Mouse (Mus musculus) skeletal muscle tissue, adult 2 months (tissue): ENCODE measurements around the gene Sult1e1.

Experiments used
- DNase-seq: peaks from one replicate; pipeline ENCODE4 v3.0.0-alpha.2; 2012; ENCODE audit warnings: low read depth, low spot score

Sult1e1 gene

DNA sequence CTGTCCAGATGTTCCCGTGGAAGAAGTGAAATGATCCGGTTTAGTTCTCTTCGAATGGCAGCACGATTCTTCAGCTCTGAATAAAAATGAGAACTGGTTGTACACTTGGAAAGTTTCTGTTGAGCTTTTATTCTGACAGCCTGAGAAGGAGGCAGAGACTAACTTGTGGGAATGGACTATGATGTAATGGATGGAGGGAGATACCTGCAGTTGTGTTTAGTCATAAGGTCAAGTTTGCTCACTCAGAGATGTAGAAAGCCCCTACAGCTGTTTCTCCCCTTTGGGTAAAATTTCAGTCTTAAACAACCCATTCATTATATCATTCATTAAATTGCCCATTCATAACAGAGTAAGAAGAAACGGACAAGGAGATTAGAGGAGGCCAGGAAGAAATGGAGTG is at the start of gene Sult1e1:
Sult1e1 (minus strand) TSS at position 101 of the 400 bp plus-strand sequence.
- DNase-seq = no peak

DNA sequence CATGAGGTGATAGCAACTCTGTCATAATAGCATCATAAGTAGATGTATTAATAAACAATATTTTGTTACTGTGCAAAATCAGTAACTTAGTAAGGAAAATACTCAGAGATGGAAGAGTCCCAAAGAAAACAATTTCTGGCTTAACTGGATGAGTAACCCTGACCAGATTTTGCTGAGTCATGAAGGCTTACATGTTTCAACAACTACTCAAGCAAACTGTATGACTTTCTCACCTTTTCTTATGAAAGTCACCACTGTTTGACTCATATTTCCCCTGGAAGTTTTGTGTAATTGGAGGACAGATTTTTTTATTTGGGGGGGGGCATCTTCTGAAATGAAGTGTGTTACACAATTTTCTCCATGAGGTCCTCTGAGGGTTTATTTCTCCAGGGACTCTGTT is 31.3 kb upstream of the Sult1e1 start:
- DNase-seq = no peak

DNA sequence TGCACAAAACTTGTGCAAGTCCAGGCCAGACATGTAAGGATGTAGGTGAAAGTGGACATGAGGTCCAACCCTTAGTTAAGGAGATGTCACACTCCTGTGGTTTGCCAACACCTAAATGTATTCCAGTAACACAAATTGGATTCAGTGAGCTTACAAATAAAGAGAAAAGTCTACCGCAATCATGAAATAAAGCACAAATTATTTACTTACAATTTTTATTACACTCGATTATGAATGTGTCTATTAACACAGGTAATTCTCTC is 23.7 kb upstream of the Sult1e1 start:
- DNase-seq = no peak

DNA sequence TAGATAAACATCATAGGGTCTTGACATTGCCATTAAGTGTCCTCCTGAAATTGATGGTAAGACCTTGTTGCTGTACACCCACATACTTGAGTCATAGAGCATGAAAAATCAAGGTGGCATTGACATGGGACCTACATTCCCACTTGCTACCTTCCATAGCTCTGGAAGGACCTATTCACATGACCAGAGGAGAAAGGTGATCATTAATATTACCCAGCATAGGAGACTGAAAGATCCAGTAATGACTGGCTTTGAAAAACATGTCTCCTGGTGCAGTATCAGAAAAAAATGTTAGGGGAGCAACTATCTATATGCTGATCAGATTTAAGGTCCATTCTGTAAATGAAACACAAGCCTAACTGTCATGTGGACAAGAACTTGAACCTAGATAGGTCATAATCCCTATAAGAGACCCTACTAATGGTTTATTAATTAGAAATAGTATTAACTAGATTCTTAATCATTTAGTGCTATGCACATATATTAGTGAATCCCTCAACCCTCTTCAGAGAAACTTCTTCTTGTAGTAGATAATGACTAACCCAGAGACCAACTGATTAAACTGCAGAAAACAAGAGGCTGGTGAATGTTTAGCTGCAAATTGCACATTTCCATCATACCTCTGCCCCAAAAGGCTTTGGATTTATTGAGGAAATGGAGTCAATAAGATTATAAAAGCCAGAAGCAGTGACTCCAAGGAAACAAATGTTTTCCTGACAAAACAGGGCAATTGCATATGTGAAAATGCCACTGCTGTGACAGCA is 23.2 kb upstream of the Sult1e1 start:
- no peak for DNase-seq

DNA sequence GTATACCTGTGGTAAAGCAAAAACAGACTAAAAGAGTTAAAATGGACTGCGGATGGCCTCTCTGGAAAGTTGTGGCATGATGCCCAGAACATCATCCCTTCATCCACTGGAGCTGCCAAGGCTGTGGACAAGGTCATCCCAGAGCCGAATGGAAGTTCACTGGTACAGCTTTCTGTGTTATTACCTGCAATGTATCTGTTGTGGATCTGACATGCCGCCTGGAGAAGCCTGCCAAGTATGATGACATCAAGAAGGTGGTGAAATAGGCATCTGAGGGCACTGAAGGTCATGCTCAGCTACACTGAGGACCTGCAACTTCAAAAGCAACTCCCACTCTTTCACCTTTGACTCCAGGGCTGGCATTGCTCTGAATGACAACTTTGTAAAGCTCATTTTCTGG is 9.6 kb upstream of the Sult1e1 start:
- no peak for DNase-seq

DNA sequence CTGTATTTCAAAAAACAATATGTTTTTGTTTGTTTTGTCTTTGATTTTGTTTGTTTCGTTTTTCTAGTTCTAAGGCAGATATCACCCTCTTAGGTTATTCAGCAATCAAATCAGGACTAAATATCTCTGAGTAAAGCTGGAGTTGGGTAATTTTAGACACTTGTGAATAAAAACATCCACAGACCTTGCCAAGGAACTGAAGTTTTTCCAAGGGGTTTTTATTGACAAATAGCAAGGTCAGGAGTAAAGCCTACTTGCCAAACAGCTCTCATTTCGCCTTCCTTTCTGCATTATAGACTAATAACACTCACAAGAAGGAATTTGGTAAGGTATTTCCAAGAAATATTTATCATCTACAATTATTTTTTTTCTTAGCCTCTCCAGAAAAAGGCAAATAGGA is 6.5 kb upstream of the Sult1e1 start:
- DNase-seq = peak; percentile 27

DNA sequence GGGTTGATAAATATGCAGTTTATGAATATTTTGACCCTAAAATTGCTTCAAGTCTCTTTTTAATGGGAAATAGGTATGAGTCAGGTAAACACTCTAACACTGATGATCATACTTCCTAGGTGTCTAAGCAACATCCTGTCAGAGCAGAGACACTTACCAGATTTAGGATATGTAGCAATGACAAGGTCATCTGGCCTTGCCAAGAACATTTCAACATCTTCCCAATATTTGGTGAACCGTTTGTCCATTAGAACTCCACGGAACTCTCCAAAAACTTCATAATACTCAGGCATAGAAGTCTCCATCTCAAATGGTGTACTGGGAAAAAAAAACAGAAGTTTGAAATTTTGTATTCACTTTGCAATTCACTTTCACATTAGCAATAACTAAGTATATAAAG is 1.5 kb downstream of the Sult1e1 start:
- no peak for DNase-seq

DNA sequence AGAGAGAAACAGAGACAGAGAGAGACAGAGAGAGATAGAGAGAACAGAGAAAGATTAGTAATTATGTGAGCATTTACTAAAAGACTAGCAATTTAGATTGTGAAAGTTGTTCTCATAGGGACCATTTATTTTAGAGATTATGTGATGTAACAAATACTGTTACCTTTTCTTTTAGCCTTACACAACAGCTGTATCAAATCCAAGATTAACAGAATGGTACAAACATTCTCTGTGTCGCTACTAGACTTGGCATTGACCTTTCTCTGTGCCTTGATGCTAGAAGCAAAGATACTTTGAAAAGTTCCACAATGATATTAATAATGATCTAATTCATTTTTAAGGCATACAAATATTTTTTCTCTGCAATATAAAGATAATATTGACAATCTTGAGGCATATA is 11.0 kb downstream of the Sult1e1 start:
- DNase-seq = no peak

DNA sequence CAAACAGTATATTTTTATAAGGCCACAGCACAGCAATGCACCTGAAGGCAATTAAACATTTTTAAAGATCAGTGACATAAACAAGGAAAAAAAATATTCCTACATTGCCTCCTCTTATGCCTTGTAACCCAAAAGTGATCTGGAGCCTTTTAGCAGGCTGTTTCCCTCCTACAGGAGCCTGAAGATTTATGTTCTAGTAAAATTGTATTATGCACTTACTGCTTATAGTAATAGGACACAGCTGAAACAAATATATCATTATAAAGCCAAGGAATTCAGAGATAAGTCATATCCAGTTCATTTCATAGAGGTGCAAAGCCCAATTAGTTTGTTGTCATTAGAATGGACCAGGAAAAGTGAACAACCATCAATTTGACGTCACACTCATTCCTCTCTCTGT is 17.2 kb downstream of the Sult1e1 start:
- DNase-seq = no peak

DNA sequence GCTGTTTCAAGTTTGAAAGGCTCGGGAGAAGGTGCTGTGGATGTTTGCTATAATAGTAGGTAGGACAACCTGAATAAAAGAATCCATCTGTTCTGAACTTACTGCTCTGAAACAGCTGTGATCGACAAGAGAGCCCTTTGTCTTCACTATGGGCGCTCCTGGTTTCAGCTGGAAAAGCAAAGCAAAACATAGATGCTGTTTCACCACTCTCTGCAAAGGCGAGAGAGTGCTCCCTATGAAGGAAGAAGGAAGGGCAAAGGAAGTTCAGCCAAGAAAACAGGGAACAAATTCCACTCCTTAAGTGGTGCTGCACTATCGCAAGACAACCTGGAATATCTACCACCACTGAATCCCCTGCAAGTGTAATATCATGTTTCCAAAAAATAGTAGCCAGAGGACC is 17.9 kb downstream of the Sult1e1 start:
- DNase-seq = peak; percentile 4

DNA sequence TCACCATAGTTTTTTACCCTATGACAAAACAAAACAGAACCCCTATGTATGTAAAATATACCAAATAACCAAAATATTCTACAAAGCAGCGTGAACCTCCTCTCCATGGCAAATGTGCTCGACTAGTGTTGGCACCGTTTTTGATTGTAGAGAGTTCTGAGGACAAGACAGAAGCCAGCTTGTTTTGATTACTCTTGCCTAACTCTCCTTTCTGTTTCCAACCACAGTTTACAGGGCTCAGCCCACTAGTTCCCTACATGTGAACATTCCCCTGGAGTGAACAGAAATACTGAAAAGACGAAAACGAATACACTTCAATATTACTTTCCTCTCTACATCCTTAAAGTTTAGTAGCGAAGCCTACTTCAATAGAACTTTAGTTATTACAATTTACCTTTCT is 18.6 kb downstream of the Sult1e1 start:
- DNase-seq = peak; percentile 10

DNA sequence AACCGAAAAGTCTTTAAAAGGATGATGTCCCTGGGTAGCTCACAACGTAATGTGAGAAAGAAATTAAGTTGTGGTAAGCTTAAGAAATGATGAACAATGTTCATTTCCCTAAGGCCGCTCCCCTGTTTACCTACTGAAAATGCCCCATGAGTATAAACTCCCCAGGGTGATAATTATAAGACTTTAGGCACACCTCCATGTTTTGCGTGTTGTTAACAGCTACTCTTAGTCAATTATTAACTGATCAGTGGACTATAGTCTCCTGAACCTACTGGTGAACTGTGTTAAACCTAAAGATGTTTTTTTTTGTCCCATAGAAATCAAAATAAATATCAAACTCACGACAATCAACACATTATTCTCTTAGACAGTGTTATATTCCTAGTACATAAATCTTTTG is 22.5 kb downstream of the Sult1e1 start, which contains the start of gene Sult1d1:
Sult1d1 (minus strand) TSS at position 183 of the 400 bp plus-strand sequence.
- no peak for DNase-seq

DNA sequence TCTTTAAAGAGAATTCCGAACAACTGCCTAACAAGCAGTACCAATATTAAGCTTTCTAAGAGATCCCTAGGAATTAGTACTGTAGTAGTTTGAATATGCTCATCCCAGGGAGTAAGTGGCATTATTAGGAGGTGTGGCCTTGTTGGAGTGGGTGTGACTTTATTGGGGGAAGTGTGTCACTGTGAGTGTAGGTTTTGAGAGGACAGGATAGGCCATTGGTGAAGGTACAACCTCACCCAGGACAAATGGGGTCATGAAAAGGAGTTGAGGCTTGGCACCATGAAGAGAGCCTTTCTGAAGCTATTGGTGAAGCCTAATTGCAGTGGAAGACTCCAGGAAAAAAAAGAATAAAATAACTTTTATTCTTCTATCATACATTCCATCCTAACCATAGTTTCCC is 24.1 kb downstream of the Sult1e1 start:
- DNase-seq = no peak

DNA sequence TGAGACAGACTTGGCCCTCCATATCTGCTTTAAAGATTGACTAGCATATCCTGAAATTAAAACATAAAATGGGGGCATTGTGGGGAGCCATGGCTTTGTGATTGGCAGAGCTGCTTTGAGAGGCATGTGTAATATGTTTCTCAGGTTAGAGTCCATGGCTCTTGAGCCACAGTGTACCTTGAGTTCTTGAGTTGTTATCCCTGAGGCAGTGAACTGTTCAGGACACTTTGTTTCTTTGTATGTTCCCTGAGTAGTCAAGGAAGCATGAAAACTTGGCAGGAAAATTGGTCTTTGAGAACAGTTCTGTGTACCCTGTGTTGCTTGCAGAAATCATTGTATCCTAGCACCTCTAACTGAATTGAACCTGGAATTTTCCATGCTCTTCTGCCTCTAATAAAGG is 28.4 kb downstream of the Sult1e1 start:
- no peak for DNase-seq

DNA sequence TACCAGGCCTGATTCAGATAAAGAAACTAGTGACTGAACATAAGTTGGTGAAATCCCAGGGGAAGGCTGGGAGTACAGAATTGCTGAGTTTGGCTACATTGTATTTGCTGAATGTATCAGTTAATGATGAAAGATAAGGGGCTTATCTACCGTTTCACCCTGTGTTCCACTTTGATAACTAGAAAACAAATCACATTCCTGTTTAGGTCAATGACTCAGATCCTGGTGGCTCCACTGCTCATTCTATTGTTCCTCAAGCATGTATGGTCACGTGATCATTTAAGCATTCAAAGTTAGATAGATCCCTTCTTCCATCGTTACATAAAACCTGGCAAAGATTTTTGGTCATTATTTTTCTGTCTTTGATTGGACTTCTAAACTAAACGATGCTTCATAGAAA is 28.9 kb downstream of the Sult1e1 start:
- DNase-seq = no peak

DNA sequence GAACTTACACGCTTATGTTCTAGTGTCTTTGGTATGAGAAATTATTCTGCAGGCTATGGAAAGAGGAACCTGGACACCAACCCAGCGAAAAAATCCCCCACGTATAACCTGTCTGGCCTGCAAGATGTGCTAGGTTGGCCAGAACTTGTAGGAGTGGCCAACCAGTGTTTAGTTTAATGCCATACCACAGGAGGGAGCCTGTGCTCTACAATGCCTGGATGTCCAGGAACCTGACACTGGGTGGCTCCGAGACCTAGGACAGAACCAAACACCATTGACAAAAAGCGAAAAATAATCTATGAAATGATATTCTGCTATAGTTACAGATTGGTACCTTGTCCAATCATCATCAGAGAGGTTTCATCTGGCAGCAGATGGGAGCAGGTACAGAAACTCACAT is 31.2 kb downstream of the Sult1e1 start:
- DNase-seq = no peak

DNA sequence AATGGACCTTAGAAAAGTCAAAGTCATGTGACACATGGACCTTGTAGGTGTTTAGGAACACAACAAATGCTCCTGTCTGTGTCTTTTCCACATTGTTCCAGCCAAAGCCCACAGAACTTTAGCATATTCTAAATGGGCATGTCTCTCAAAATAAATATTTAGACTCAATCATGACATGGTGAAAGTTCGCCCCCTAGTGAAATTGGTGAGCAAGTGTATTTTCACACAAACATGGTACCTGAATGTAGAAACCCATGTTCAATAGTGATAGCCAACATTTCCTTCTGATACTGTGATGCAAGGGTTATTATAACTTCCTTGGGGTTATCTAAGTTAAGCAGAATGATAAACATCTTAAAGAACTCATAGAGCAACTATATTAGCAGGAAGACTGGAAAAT is 40.5 kb downstream of the Sult1e1 start:
- DNase-seq = no peak

DNA sequence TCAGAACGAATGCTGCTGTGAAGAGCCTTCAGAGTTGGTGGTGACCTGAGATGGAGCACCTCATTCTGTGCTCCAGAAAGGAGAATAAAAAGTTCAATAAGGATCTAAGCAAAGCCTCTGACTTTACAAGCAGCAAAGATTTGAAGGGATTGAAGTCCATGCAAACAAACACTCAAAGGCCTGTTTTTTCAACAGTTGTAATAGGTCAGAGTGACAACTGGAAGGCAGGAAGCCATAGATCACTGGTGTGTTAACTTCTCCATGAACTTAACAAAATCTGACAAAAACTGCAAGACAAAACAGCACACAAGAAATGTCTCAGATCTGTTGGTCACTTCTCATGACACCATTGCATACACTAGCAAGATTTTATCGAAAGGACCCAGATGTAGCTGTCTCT is 53.3 kb downstream of the Sult1e1 start, which contains the start of gene Sult1b1:
Sult1b1 (minus strand) TSS at position 85 of the 400 bp plus-strand sequence.
- DNase-seq = no peak

DNA sequence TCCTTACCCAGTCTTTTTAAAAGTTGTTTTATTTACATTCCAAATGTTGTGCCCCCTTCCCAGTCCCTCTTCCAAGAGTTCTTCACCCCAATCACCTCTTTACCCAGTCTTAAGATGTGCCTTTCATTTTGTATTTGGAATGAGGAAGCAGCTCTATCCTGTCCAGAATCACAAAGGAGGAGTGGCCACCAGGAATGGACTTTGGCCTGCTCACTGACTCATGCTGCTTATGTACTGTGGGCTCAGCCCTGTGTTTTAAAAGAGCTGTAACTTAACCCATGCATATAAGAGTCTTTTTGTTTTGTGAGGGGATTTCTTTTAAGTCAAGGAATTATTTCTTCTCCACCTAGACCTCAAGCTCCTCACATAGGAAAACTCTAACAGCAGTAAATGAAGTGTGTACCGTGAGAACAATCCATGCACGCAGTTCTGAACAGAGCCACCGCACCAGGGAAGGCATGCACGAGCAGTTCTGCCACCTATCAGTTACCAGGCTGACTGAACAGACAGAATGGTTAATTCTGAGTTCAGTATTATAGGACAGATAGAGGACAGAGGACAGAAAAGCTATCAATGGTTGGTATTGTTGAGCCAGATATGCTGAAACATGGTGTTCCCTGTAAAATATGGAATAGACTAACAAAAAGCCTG is 55.3 kb downstream of the Sult1e1 start:
- no peak for DNase-seq

DNA sequence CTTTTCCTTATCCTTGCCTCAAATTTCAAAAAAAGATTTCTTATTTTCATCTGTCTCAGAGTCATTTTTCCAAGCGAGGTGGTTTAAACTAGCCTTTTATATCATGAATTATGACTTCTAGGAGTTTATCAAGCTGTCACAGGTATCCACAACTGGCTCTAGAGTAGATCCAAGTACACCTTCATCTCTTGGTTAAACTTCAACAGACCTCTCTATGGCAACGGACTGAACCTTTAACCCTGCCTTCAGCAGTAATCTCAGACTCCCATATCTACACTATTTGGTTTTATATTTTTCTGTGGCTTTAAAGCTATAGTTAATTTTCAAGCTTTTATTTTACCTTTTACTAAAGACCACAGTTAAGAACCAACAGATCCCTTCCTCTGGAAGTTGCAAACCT is 59.1 kb downstream of the Sult1e1 start:
- no peak for DNase-seq
